Mouse (Mus musculus): Measurements from ENCODE around the gene Irs2.

DNA sequence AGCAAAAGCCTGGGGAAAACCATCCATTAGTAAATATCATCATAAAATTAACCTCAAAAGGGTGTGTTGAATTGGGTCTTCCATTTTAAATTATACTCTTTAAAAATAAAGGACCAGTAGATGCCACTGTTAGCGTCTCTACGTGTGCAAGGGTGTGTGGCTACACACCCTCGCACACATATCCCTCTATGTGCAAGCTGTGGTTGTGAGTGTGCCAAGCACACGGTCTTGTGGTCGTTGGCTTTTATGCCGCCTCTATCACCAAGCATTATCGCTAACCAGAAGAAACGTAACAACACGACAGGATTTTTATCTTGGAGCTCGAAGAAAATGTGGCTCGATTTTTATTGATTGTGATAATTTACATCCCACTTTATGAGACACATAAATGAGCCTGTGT, 2.1 kb upstream of the Irs2 start:
- TF ChIP-seq CTCF (IDR thresholded peaks at IDR 0.05; ENCODE audit: borderline replicate concordance, extremely low read depth, insufficient read depth, insufficient read length) (no peak), POLR2A (IDR thresholded peaks at IDR 0.05; ENCODE audit: borderline replicate concordance, extremely low read depth, insufficient read depth, insufficient read length, poor library complexity, severe bottlenecking) (no peak)
